Mouse (Mus musculus) left cerebral cortex, adult 18-20 months (tissue): ENCODE results near the gene Teddm3. TPM values are rescaled to one million over a fixed set of nuclear protein-coding genes. Genes with fewer than 3 reads are reported as not detected.
"Not testable (repeated sequence)": the region's sequence is repeated elsewhere in the genome, so short reads cannot be mapped to it uniquely, and the experiment has no call there.

Source experiments
- DNase-seq, 2 experiments: peaks; one replicate each; pipeline ENCODE4 v3.0.0; 2021 to 2022; ENCODE audit warnings: low spot score in 2 of 2, mixed read lengths in 1 of 2
- total RNA-seq, 2 experiments: library from RNA; stranded (reverse); gene quantifications; 2 replicates each; pipeline ENCODE4 v1.2.3; 2021

Teddm3 gene
- total RNA-seq, 2 experiments from 2014 or later: 0.59 to 1.1 TPM

- no peak for DNase-seq
These were observed 2.0 kb downstream of the Teddm3 start for GRCm38 (mm10) chr16:21151564-21152361.

- no peak for DNase-seq
These were observed 3.9 kb downstream of the Teddm3 start for GRCm38 (mm10) chr16:21149896-21150295.

- DNase-seq: not testable (repeated sequence)
These were observed 5.3 kb downstream of the Teddm3 start for GRCm38 (mm10) chr16:21148451-21148850.

- no peak for DNase-seq
These were observed 17.3 kb downstream of the Teddm3 start for GRCm38 (mm10) chr16:21136312-21137083.

GRCm38 (mm10) chr16:21127666-21128065 lies 26.1 kb downstream of the Teddm3 start:
- DNase-seq: not testable (repeated sequence)

- DNase-seq: not testable (repeated sequence)
These were observed 31.0 kb downstream of the Teddm3 start for GRCm38 (mm10) chr16:21122776-21123175.

- no peak for DNase-seq
These were observed 37.7 kb downstream of the Teddm3 start for GRCm38 (mm10) chr16:21116078-21116477.

GRCm38 (mm10) chr16:21109473-21109872 lies 44.3 kb downstream of the Teddm3 start:
- peak in 1 of 2 experiments; percentile 4 for DNase-seq

Other genes starting within 250 kb of the Teddm3 start
- gene Ephb3, start 50.8 kb upstream of the Teddm3 start, total RNA-seq: 10 to 100 TPM; 25.5 to 27.5 TPM